Mouse (Mus musculus) C2C12 (cell line): Measurements from ENCODE around the gene Sbk1.

Source experiments
- CEBPB ChIP-seq: IDR thresholded peaks from one replicate; pipeline ENCODE4 v1.6.1; 2011; ENCODE audit warnings: low read depth, mild to moderate bottlenecking, control low read depth, moderate library complexity
- CTCF ChIP-seq: IDR thresholded peaks from one replicate; pipeline ENCODE4 v1.5.1; 2011; ENCODE audit not compliant: control insufficient read depth, insufficient read depth, insufficient read length
- FOSL1 ChIP-seq: IDR thresholded peaks from one replicate; pipeline ENCODE4 v1.8.0; 2011; ENCODE audit warnings: mild to moderate bottlenecking, low read length; ENCODE audit not compliant: poor library complexity, insufficient read depth, severe bottlenecking
- MYOD1 ChIP-seq: IDR thresholded peaks from one replicate; pipeline ENCODE4 v1.6.1; 2011; ENCODE audit warnings: low read depth; ENCODE audit not compliant: control insufficient read depth, insufficient read length
- USF1 ChIP-seq: IDR thresholded peaks from one replicate; pipeline ENCODE4 v1.6.1; 2011; ENCODE audit warnings: low read depth, mild to moderate bottlenecking, control low read depth, moderate library complexity

DNA sequence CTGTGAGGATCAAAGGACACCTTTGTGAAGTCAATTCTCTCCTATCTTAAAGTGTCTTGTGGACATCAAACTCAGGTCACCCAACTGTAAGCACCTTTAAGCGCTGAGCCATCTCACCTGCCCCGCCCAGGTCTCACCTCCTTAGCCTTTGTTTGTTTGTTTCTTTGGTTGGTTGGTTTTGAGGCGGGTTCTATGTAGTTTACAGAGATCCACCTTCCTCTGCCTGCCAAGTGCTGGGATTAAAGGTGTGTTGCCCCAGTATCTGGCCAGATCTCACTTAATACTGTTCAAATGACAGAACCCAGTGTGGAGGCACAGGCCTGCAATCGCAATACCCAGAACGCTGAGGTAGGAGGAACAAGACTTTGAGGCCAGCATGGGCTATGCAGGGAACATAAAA lies 11.6 kb downstream of the Sbk1 start:
- TF ChIP-seq CTCF, result no peak
- no peak for TF ChIP-seq USF1
- no peak for TF ChIP-seq MYOD1
- TF ChIP-seq CEBPB, result no peak
- no peak for TF ChIP-seq FOSL1
